Mouse (Mus musculus) erythroblast, embryonic 14.5 days (primary cell): Measurements from ENCODE around the gene Ces2h. TPM values are rescaled to one million over a fixed set of nuclear protein-coding genes. Genes with fewer than 3 reads are reported as not detected.
A peak's percentile ranks its signal among the peaks of the same experiment; 100 is the strongest.

Experiments
- H3K27me3 ChIP-seq: 2 replicates; pipeline ENCODE4 v1.6.1; 2012; ENCODE audit warnings: inconsistent platforms; ENCODE audit not compliant: control insufficient read depth
- H3K36me3 ChIP-seq: 2 replicates; pipeline ENCODE4 v1.6.1; 2012; ENCODE audit warnings: mild to moderate bottlenecking, inconsistent platforms; ENCODE audit not compliant: control insufficient read depth
- H3K4me1 ChIP-seq: 2 replicates; pipeline ENCODE4 v1.6.1; 2012; ENCODE audit warnings: inconsistent platforms; ENCODE audit not compliant: control insufficient read depth
- H3K4me3 ChIP-seq: replicated peaks from 2 replicates; pipeline ENCODE3; 2012; ENCODE audit warnings: moderate library complexity, mild to moderate bottlenecking, inconsistent platforms
- H3K9me3 ChIP-seq: 2 replicates; pipeline ENCODE4 v1.6.1; 2012; ENCODE audit warnings: low read length, inconsistent platforms, mixed read lengths; ENCODE audit not compliant: control insufficient read depth
- GATA1 ChIP-seq: IDR thresholded peaks from 2 replicates; pipeline ENCODE4 v1.6.1; 2012; ENCODE audit warnings: low read length, inconsistent platforms, mixed read lengths
- TAL1 ChIP-seq: IDR thresholded peaks from 3 replicates; pipeline ENCODE4 v1.6.1; 2012; ENCODE audit warnings: low read length, inconsistent platforms, mixed read lengths
- polyA plus RNA-seq: library from polyadenylated mRNA; stranded (reverse); fragments of >175 nt; gene quantifications from 2 replicates; pipeline ENCODE4 v1.2.3, GENCODE M21; 2012

The Ces2h gene
- polyA plus RNA-seq = not detected in 2 replicates

DNA sequence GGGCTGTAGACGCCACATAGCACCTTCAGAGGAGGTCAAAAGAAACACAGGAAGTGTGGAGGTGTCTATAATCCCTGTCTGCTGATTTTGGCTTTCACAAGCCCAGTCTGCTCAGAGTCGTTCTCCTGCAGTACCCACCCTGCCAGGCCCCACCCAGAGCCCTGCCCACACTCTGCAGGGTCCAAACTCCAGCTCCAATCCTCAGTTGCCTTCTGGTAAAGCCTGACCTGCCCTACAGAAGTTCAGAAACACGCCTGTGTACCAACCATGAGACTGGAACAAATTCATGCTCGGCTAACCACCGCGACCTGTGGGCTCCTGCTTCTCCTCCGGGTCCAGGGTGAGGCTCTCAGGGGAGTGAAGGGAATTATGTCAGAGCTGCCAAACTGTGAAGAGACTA, at the start of gene Ces2h:
Ces2h (plus strand) TSS at position 268 of the 400 bp plus-strand sequence.
- Histone ChIP-seq H3K9me3 (peaks cover 4% of the 10 kb centered on the region; the same call in 1 of the 2 replicates), H3K4me3 (no peak within 1 kb of the TSS), H3K27me3 (no peaks in the 10 kb centered on the region), H3K4me1 (no peaks in the 10 kb centered on the region), H3K36me3 (no peaks in the 10 kb centered on the region)
- TF ChIP-seq TAL1 (no peak), GATA1 (no peak)

GRCm38 (mm10) chr8:104961537-104961961, 39.1 kb upstream of the Ces2h start, which contains the start of gene Ces2g:
Gene Ces2g, plus strand, starts transcription at chr8:104961718.
- TF ChIP-seq GATA1 = no peak
- TF ChIP-seq TAL1 = no peak
- Histone ChIP-seq H3K36me3 (peaks cover 38% of the 10 kb centered on the region), H3K9me3 (no peaks in the 10 kb centered on the region), H3K4me3 (peak within 1 kb of the TSS; percentile 76), H3K4me1 (peaks cover 57% of the 10 kb centered on the region), H3K27me3 (no peaks in the 10 kb centered on the region)

GRCm38 (mm10) chr8:104962229-104962901, 38.3 kb upstream of the Ces2h start:
- H3K4me1 ChIP-seq = peaks cover 64% of the 10 kb centered on the region
- TF ChIP-seq TAL1 (peak; percentile 93), GATA1 (peak; percentile 95)
- no peaks in the 10 kb centered on the region for H3K9me3 ChIP-seq
- peak overlapping the region; percentile 76 for H3K4me3 ChIP-seq
- H3K36me3 ChIP-seq = peaks cover 46% of the 10 kb centered on the region
- H3K27me3 ChIP-seq = no peaks in the 10 kb centered on the region

- peak overlapping the region; percentile 76 for H3K4me3 ChIP-seq
- TF ChIP-seq TAL1 = no peak
- TF ChIP-seq GATA1 = no peak
Measured at GRCm38 (mm10) chr8:104963375-104963894, 37.2 kb upstream of the Ces2h start.

DNA sequence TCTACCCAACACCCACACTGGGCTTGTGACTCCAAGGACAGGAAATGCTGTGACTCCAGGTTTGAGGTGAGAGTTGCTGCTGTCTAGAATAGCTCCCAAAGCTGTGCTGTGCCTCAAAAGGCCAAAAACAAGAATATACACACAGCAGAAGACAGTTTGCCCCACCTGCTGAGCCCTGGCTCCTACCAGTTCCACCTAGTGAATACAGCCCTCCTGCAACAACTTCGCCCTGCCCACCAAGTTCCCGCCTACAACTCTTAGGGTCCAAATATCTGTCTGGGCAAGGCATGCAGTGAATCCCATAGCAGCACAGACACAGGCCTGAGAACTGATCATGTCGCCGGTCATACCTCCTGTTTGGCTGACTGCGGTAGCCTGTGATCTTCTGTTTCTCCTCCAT, 16.5 kb upstream of the Ces2h start:
- Histone ChIP-seq H3K4me3 (no peak overlapping the region), H3K4me1 (no peaks in the 10 kb centered on the region), H3K36me3 (no peaks in the 10 kb centered on the region), H3K27me3 (peaks cover 2% of the 10 kb centered on the region), H3K9me3 (no peaks in the 10 kb centered on the region)
- TF ChIP-seq GATA1 (no peak), TAL1 (peak; percentile 23; the same call in 1 of the 3 replicates)

More at GRCm38 (mm10) chr8:104963375-104963894, 37.2 kb upstream of the Ces2h start:
- H3K9me3 ChIP-seq = no peaks in the 10 kb centered on the region
- H3K36me3 ChIP-seq = peaks cover 57% of the 10 kb centered on the region
- peaks cover 66% of the 10 kb centered on the region for H3K4me1 ChIP-seq
- H3K27me3 ChIP-seq = no peaks in the 10 kb centered on the region

- Histone ChIP-seq H3K4me1 (no peaks in the 10 kb centered on the region), H3K4me3 (no peak overlapping the region), H3K9me3 (no peaks in the 10 kb centered on the region), H3K27me3 (peaks cover 2% of the 10 kb centered on the region), H3K36me3 (no peaks in the 10 kb centered on the region)
- TF ChIP-seq GATA1 (no peak), TAL1 (no peak)
Measured at GRCm38 (mm10) chr8:104984942-104985341, 15.7 kb upstream of the Ces2h start.

DNA sequence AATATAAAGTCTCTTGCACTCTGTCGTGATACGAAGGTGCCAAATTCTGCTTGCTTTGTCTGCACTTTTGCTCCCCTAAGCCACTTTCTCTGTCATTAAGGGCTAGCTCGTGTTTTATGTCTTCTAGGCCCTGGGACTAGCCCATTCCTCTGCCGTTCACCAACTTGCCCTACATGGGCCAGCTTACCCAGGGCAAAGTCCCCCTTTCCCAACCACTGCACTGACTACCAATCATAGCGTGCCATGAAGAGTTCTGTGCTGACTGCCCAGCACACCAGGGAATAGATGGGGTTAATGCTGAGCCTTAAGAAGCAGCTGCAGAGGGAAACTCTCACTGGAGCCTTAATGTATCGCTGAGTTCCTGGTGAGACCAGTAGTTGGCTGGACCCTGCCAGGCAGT, 2.5 kb upstream of the Ces2h start:
- H3K4me3 ChIP-seq = no peak overlapping the region
- H3K4me1 ChIP-seq = no peaks in the 10 kb centered on the region
- no peaks in the 10 kb centered on the region for H3K27me3 ChIP-seq
- TF ChIP-seq GATA1 (no peak), TAL1 (no peak)
- H3K9me3 ChIP-seq = peaks cover 4% of the 10 kb centered on the region; the same call in 1 of the 2 replicates
- no peaks in the 10 kb centered on the region for H3K36me3 ChIP-seq

GRCm38 (mm10) chr8:104999183-104999582, 1.5 kb upstream of the Ces2h start:
- H3K27me3 ChIP-seq = no peaks in the 10 kb centered on the region
- TF ChIP-seq TAL1 (no peak), GATA1 (no peak)
- H3K36me3 ChIP-seq = no peaks in the 10 kb centered on the region
- H3K4me3 ChIP-seq = no peak overlapping the region
- H3K4me1 ChIP-seq = no peaks in the 10 kb centered on the region
- peaks cover 4% of the 10 kb centered on the region; the same call in 1 of the 2 replicates for H3K9me3 ChIP-seq

DNA sequence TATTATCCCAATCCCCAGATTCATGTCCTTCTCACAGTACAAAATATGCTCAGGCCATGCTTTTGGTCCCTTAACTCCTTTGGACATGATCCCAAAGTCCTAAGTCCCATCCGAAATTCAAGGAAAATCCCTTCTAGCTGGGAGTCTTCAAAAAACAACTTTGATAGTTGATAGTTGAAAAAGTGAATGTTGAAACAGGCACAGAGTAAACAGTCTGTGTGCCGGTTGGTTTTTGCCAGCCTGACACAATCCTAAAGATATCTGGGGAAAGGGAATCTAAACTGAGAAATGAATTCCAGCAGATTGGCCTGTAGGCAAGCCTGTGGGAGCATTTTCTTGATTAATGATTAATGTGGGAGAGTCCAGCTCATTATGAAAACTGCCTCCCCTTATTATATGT, 9.3 kb downstream of the Ces2h start:
- H3K27me3 ChIP-seq = no peaks in the 10 kb centered on the region
- TF ChIP-seq GATA1 (no peak), TAL1 (no peak)
- H3K4me3 ChIP-seq = no peak overlapping the region
- H3K4me1 ChIP-seq = no peaks in the 10 kb centered on the region
- no peaks in the 10 kb centered on the region for H3K36me3 ChIP-seq
- peaks cover 15% of the 10 kb centered on the region for H3K9me3 ChIP-seq
